14 mouse cellular contexts compared by ENCODE assay signal in genomic region chr10:80057683-80058326, GRCm38 (mm10). TPM values are rescaled to one million over a fixed set of nuclear protein-coding genes. Genes with fewer than 3 reads are reported as not detected.
DNase-seq lines count a peak whose midpoint lies in the region; ATAC-seq and TF ChIP-seq lines count a peak whose summit lies in the region.
"Had no signal": no experiment of that assay in that cellular context is flagged by ENCODE, and none has a peak within 500 bp of the region (broad histone marks: within the 10 kb centered on the region; RNA-seq: fewer than 3 reads in every experiment).

No protein-coding gene starts in this region.

- H3K4me1 ChIP-seq in kidney, embryonic 15.5 days = peaks cover 29% of the 10 kb centered on the region
- H3K4me1 ChIP-seq in midbrain, embryonic 11.5 days (ENCODE audit: control insufficient read depth, insufficient read depth, low read length) = peaks cover 12% of the 10 kb centered on the region
- H3K4me1 ChIP-seq in midbrain, postnatal 0 days (ENCODE audit: insufficient read depth, low read length) = peaks cover 3% of the 10 kb centered on the region; the same call in 1 of the 2 replicates
- H3K4me1 ChIP-seq in ES-E14 (ENCODE audit: control insufficient read depth in 2 of 2, insufficient read depth in 2 of 2, low read length in 2 of 2, poor library complexity in 1 of 2) = peaks cover 0 to 14% of the 10 kb centered on the region in 2 experiments; a peak in 3 of 4 replicates

- peak; percentile 36 for DNase-seq in adrenal gland, adult 2 months
- DNase-seq in adrenal gland, postnatal 36 days = no peak
- peak; percentile 43 for DNase-seq in kidney, adult 18-20 months
- DNase-seq in midbrain, embryonic 11.5 days (ENCODE audit: low spot score, missing footprints) = peak; percentile 59
- DNase-seq in midbrain, postnatal 0 days (ENCODE audit: low spot score) = no peak
- DNase-seq in ES-E14 (ENCODE audit: low read depth, low spot score) (no peak), MN1 (ENCODE audit: low spot score) (no peak)
- DNase-seq: cerebellum, adult 9-10 months; lung, postnatal 14 days had no signal

- H3K27ac ChIP-seq in kidney, embryonic 15.5 days = no peak overlapping the region
- no peak overlapping the region for H3K27ac ChIP-seq in midbrain, embryonic 11.5 days (ENCODE audit: low read depth, low read length)
- H3K27ac ChIP-seq in midbrain, postnatal 0 days (ENCODE audit: low read depth, low read length) = no peak overlapping the region
- H3K27ac ChIP-seq in ES-E14 (ENCODE audit: insufficient read depth, low read depth, low read length, poor library complexity, severe bottlenecking) = peak overlapping the region; percentile 3; the same call in 1 of the 2 replicates
- H3K27ac ChIP-seq: forebrain, embryonic 13.5 days; left cerebral cortex, adult 2 months; limb, embryonic 15.5 days had no signal

- H3K9ac ChIP-seq in kidney, embryonic 15.5 days = no peak overlapping the region
- H3K9ac ChIP-seq in midbrain, embryonic 11.5 days (ENCODE audit: low read length) = no peak overlapping the region
- H3K9ac ChIP-seq in midbrain, postnatal 0 days (replicated peaks; ENCODE audit: low read length, poor library complexity, severe bottlenecking) = no peak overlapping the region
- H3K9ac ChIP-seq in ES-E14 (ENCODE audit: insufficient read depth, low read depth, low read length, poor library complexity, severe bottlenecking) = peak overlapping the region; percentile 29
- H3K9ac ChIP-seq: forebrain, embryonic 13.5 days; limb, embryonic 15.5 days had no signal

- H3K36me3 ChIP-seq in kidney, embryonic 15.5 days = peaks cover 74% of the 10 kb centered on the region
- 0 out of 2 replicates have a peak, but pooled peaks cover 3% of the 10 kb centered on the region for H3K36me3 ChIP-seq in midbrain, embryonic 11.5 days (ENCODE audit: control insufficient read depth, insufficient read depth, low read length)
- H3K36me3 ChIP-seq in midbrain, postnatal 0 days (ENCODE audit: insufficient read depth, low read length) = peaks cover 53% of the 10 kb centered on the region
- peaks cover 58% of the 10 kb centered on the region for H3K36me3 ChIP-seq in ES-E14 (ENCODE audit: control insufficient read depth, insufficient read depth, low read length, poor library complexity, severe bottlenecking)

- TF ChIP-seq CTCF in midbrain, postnatal 0 days (IDR thresholded peaks at IDR 0.05) = no peak

- ATAC-seq in kidney, embryonic 15.5 days (replicated peaks; ENCODE audit: low FRiP score) = no peak
- no peak for ATAC-seq in midbrain, embryonic 11.5 days (ENCODE audit: low FRiP score)
- no peak for ATAC-seq in midbrain, postnatal 0 days (ENCODE audit: low FRiP score)
- ATAC-seq: forebrain, embryonic 13.5 days had no signal

- H3K4me3 ChIP-seq in kidney, embryonic 15.5 days (replicated peaks) = no peak overlapping the region
- H3K4me3 ChIP-seq in midbrain, embryonic 11.5 days (ENCODE audit: low read depth, low read length) = no peak overlapping the region
- no peak overlapping the region for H3K4me3 ChIP-seq in midbrain, postnatal 0 days (ENCODE audit: low read depth, low read length)
- H3K4me3 ChIP-seq in ES-E14 (ENCODE audit: insufficient read depth in 1 of 2, low read depth in 1 of 2, low read length in 2 of 2, poor library complexity in 1 of 2, severe bottlenecking in 1 of 2) = peak overlapping the region; percentile 10 to 47; a peak in 3 of 4 replicates
- H3K4me3 ChIP-seq: forebrain, embryonic 13.5 days; left cerebral cortex, adult 2 months; limb, embryonic 15.5 days had no signal

- WGBS in kidney, embryonic 15.5 days = 83% methylated on average over 30 of the region's 30 CpGs
- WGBS in midbrain, embryonic 11.5 days = 81% methylated on average over 30 of the region's 30 CpGs
- WGBS in midbrain, postnatal 0 days = 82% methylated on average over 30 of the region's 30 CpGs

- in situ Hi-C loops in ES-E14 (cut with MboI; ENCODE audit: low sequenced_read_pairs in 2 of 2, unreplicated experiment in 2 of 2) = no loop called here

- no peaks in the 10 kb centered on the region for H3K27me3 ChIP-seq in kidney, embryonic 15.5 days
- H3K27me3 ChIP-seq in midbrain, embryonic 11.5 days (ENCODE audit: control insufficient read depth, insufficient read depth, low read length) = no peaks in the 10 kb centered on the region
- H3K27me3 ChIP-seq in midbrain, postnatal 0 days (ENCODE audit: insufficient read depth, low read length) = no peaks in the 10 kb centered on the region
- H3K27me3 ChIP-seq: forebrain, embryonic 13.5 days; limb, embryonic 15.5 days had no signal

- no peaks in the 10 kb centered on the region for H3K9me3 ChIP-seq in kidney, embryonic 15.5 days (replicated peaks)
- H3K9me3 ChIP-seq in midbrain, embryonic 11.5 days (ENCODE audit: control insufficient read depth, low read length) = no peaks in the 10 kb centered on the region
- H3K9me3 ChIP-seq in midbrain, postnatal 0 days (ENCODE audit: low read length) = no peaks in the 10 kb centered on the region
- no peaks in the 10 kb centered on the region for H3K9me3 ChIP-seq in ES-E14 (ENCODE audit: control insufficient read depth, insufficient read depth, low read depth, low read length)
- H3K9me3 ChIP-seq: forebrain, embryonic 13.5 days; G1E; limb, embryonic 15.5 days had no signal

- no peak overlapping the region for H3K4me2 ChIP-seq in kidney, embryonic 15.5 days
- no peak overlapping the region for H3K4me2 ChIP-seq in midbrain, embryonic 11.5 days
- H3K4me2 ChIP-seq in midbrain, postnatal 0 days (ENCODE audit: low read depth, low read length, poor library complexity, severe bottlenecking) = no peak overlapping the region
- H3K4me2 ChIP-seq: forebrain, embryonic 13.5 days; limb, embryonic 15.5 days had no signal

TF ChIP-seq in ES-E14, 5 proteins besides CTCF, POLR2A, EP300 and RAD21:
- TF ChIP-seq CHD2 (IDR thresholded peaks at IDR 0.05; ENCODE audit: low read depth, low read length) (no peak), ZNF384 (IDR thresholded peaks at IDR 0.05; ENCODE audit: low read depth, low read length) (no peak), HCFC1 (IDR thresholded peaks at IDR 0.05; ENCODE audit: borderline replicate concordance, insufficient read depth, low read length) (no peak), ZC3H11A (IDR thresholded peaks at IDR 0.05; ENCODE audit: borderline replicate concordance, low read depth, low read length) (no peak), MAFK (IDR thresholded peaks at IDR 0.05; ENCODE audit: insufficient read depth, low read depth, low read length) (no peak)

RNA-seq across cellular contexts. Expression of gene Gpx4, which starts 10.8 kb away (rescaled TPM):
- 1,000 to 10,000 TPM; 1,287 to 1,377 TPM for total RNA-seq in adrenal gland, adult 2 months (2021)
- polyA plus RNA-seq in adrenal gland, adult 2 months (2012; rRNA removed) = 1,827 and 2,443 TPM in 2 replicates
- 1,000 to 10,000 TPM; 1,198 to 1,301 TPM for total RNA-seq in adrenal gland, postnatal 36 days (2021)
- 581 and 603 TPM in 2 replicates for polyA plus RNA-seq in kidney, embryonic 15.5 days (2015; fragmentation: Nextera tagmentation; extraction: Ambion mirVana)
- 581 and 594 TPM in 2 replicates for polyA plus RNA-seq in midbrain, embryonic 11.5 days (2014; fragmentation: Nextera tagmentation; extraction: Ambion mirVana)
- total RNA-seq in midbrain, postnatal 0 days (2014; rRNA removed) = 350 TPM in 2 replicates
- 635 and 741 TPM in 2 replicates for polyA plus RNA-seq in midbrain, postnatal 0 days (2015; fragmentation: Nextera tagmentation; extraction: Ambion mirVana)
- 1,456 and 1,919 TPM in 2 replicates for total RNA-seq in ES-E14 (2012; rRNA removed)

RNA-seq across cellular contexts. Expression of gene Polr2e, which starts 18.2 kb away (rescaled TPM):
- total RNA-seq in adrenal gland, adult 2 months (2021) = 100 to 1,000 TPM in 1 of 2 experiments, 10 to 100 TPM in 1; 97.3 to 106 TPM
- polyA plus RNA-seq in adrenal gland, adult 2 months (2012; rRNA removed) = 111 and 122 TPM in 2 replicates
- 100 to 1,000 TPM in 1 of 2 experiments, 10 to 100 TPM in 1; 92.8 to 108 TPM for total RNA-seq in adrenal gland, postnatal 36 days (2021)
- 235 and 243 TPM in 2 replicates for polyA plus RNA-seq in kidney, embryonic 15.5 days (2015; fragmentation: Nextera tagmentation; extraction: Ambion mirVana)
- polyA plus RNA-seq in midbrain, embryonic 11.5 days (2014; fragmentation: Nextera tagmentation; extraction: Ambion mirVana) = 200 and 225 TPM in 2 replicates
- total RNA-seq in midbrain, postnatal 0 days (2014; rRNA removed) = 66.4 and 76.0 TPM in 2 replicates
- polyA plus RNA-seq in midbrain, postnatal 0 days (2015; fragmentation: Nextera tagmentation; extraction: Ambion mirVana) = 126 and 135 TPM in 2 replicates
- 266 and 293 TPM in 2 replicates for total RNA-seq in ES-E14 (2012; rRNA removed)

RNA-seq across cellular contexts. Expression of gene Arhgap45, which starts 41.4 kb away (rescaled TPM):
- 1 to 10 TPM; 3.9 to 6.7 TPM for total RNA-seq in adrenal gland, adult 2 months (2021)
- 11.0 and 14.6 TPM in 2 replicates for polyA plus RNA-seq in adrenal gland, adult 2 months (2012; rRNA removed)
- total RNA-seq in adrenal gland, postnatal 36 days (2021) = 1 to 10 TPM; 4.5 to 5.4 TPM
- polyA plus RNA-seq in kidney, embryonic 15.5 days (2015; fragmentation: Nextera tagmentation; extraction: Ambion mirVana) = 8.7 and 10.0 TPM in 2 replicates
- polyA plus RNA-seq in midbrain, embryonic 11.5 days (2014; fragmentation: Nextera tagmentation; extraction: Ambion mirVana) = 3.6 and 3.8 TPM in 2 replicates
- 1.7 and 2.4 TPM in 2 replicates for total RNA-seq in midbrain, postnatal 0 days (2014; rRNA removed)
- polyA plus RNA-seq in midbrain, postnatal 0 days (2015; fragmentation: Nextera tagmentation; extraction: Ambion mirVana) = 1.2 and 1.6 TPM in 2 replicates
- total RNA-seq in ES-E14 (2012; rRNA removed) = 17.0 and 20.9 TPM in 2 replicates

RNA-seq across cellular contexts. Expression of gene Sbno2, which starts 47.6 kb away (rescaled TPM):
- total RNA-seq in adrenal gland, adult 2 months (2021) = 10 to 100 TPM; 38.5 to 59.3 TPM
- 102 and 120 TPM in 2 replicates for polyA plus RNA-seq in adrenal gland, adult 2 months (2012; rRNA removed)
- total RNA-seq in adrenal gland, postnatal 36 days (2021) = 10 to 100 TPM; 49.3 to 51.3 TPM
- polyA plus RNA-seq in kidney, embryonic 15.5 days (2015; fragmentation: Nextera tagmentation; extraction: Ambion mirVana) = 14.4 and 16.2 TPM in 2 replicates
- 7.0 and 7.3 TPM in 2 replicates for polyA plus RNA-seq in midbrain, embryonic 11.5 days (2014; fragmentation: Nextera tagmentation; extraction: Ambion mirVana)
- 24.3 TPM in 2 replicates for total RNA-seq in midbrain, postnatal 0 days (2014; rRNA removed)
- 7.6 TPM in 2 replicates for polyA plus RNA-seq in midbrain, postnatal 0 days (2015; fragmentation: Nextera tagmentation; extraction: Ambion mirVana)
- total RNA-seq in ES-E14 (2012; rRNA removed) = 36.6 and 49.3 TPM in 2 replicates

RNA-seq across cellular contexts. Expression of gene Stk11, which starts 57.8 kb away (rescaled TPM):
- total RNA-seq in adrenal gland, adult 2 months (2021) = 100 to 1,000 TPM; 153 to 156 TPM
- 151 and 159 TPM in 2 replicates for polyA plus RNA-seq in adrenal gland, adult 2 months (2012; rRNA removed)
- total RNA-seq in adrenal gland, postnatal 36 days (2021) = 100 to 1,000 TPM; 146 to 149 TPM
- 15.0 and 22.4 TPM in 2 replicates for polyA plus RNA-seq in kidney, embryonic 15.5 days (2015; fragmentation: Nextera tagmentation; extraction: Ambion mirVana)
- polyA plus RNA-seq in midbrain, embryonic 11.5 days (2014; fragmentation: Nextera tagmentation; extraction: Ambion mirVana) = 18.5 and 23.1 TPM in 2 replicates
- total RNA-seq in midbrain, postnatal 0 days (2014; rRNA removed) = 84.0 and 97.3 TPM in 2 replicates
- polyA plus RNA-seq in midbrain, postnatal 0 days (2015; fragmentation: Nextera tagmentation; extraction: Ambion mirVana) = 12.3 and 12.4 TPM in 2 replicates
- total RNA-seq in ES-E14 (2012; rRNA removed) = 124 and 141 TPM in 2 replicates

Comparison
In these comparisons a context has a peak if more than half of its experiments do, and no peak if none do; other contexts are left out.
1. DNase-seq: peak in adrenal gland, adult 2 months (single experiment), kidney, adult 18-20 months (single experiment) and midbrain, embryonic 11.5 days (single experiment); none in adrenal gland, postnatal 36 days (0 of 2), midbrain, postnatal 0 days (single experiment), ES-E14 (single experiment) and MN1 (single experiment).
2. H3K4me3 ChIP-seq: peak in ES-E14 (2 of 2); none in kidney, embryonic 15.5 days (single experiment), midbrain, embryonic 11.5 days (single experiment) and midbrain, postnatal 0 days (single experiment).